Mouse (Mus musculus): Measurements from ENCODE around the gene Cmtm6. TPM values are rescaled to one million over a fixed set of nuclear protein-coding genes. Genes with fewer than 3 reads are reported as not detected.

Gene Cmtm6
- polyA plus RNA-seq, 1 experiment from 2014 or later, result 31.8 TPM

- Histone ChIP-seq H3K27ac (no peak overlapping the region), H3K36me3 (peaks cover 3% of the 10 kb centered on the region; the same call in 1 of the 2 replicates), H3K4me1 (peaks cover 18% of the 10 kb centered on the region), H3K27me3 (no peaks in the 10 kb centered on the region), H3K4me3 (no peak overlapping the region), H3K9me3 (no peaks in the 10 kb centered on the region), H3K9ac (no peak overlapping the region), H3K4me2 (replicated peaks) (no peak overlapping the region)
- WGBS, result 85% methylated on average over 2 of the region's 2 CpGs
- ATAC-seq (ENCODE audit: insufficient number of reproducible peaks, insufficient read depth, low FRiP score, low TSS enrichment), result no peak
Measured at GRCm38 (mm10) chr9:114733238-114733637, 2.3 kb downstream of the Cmtm6 start.

GRCm38 (mm10) chr9:114736442-114736841, 5.5 kb downstream of the Cmtm6 start:
- WGBS, result 49% methylated on average over 11 of the region's 11 CpGs
- H3K4me2 ChIP-seq (replicated peaks), result no peak overlapping the region
- peaks cover 7% of the 10 kb centered on the region; the same call in 1 of the 2 replicates for H3K36me3 ChIP-seq
- no peaks in the 10 kb centered on the region for H3K27me3 ChIP-seq
- no peak overlapping the region for H3K9ac ChIP-seq
- peaks cover 18% of the 10 kb centered on the region for H3K4me1 ChIP-seq
- ATAC-seq (ENCODE audit: insufficient number of reproducible peaks, insufficient read depth, low FRiP score, low TSS enrichment), result no peak; the same call in 1 of the 2 replicates
- H3K9me3 ChIP-seq, result no peaks in the 10 kb centered on the region
- no peak overlapping the region for H3K27ac ChIP-seq
- H3K4me3 ChIP-seq, result no peak overlapping the region

- Histone ChIP-seq H3K4me2 (replicated peaks) (no peak overlapping the region), H3K27me3 (no peaks in the 10 kb centered on the region), H3K9ac (no peak overlapping the region), H3K27ac (no peak overlapping the region), H3K36me3 (peaks cover 19% of the 10 kb centered on the region), H3K9me3 (no peaks in the 10 kb centered on the region), H3K4me3 (no peak overlapping the region), H3K4me1 (peaks cover 5% of the 10 kb centered on the region; the same call in 1 of the 2 replicates)
- no peak for ATAC-seq (ENCODE audit: insufficient number of reproducible peaks, insufficient read depth, low FRiP score, low TSS enrichment)
- WGBS, result 88% methylated on average over 9 of the region's 9 CpGs
Measured at GRCm38 (mm10) chr9:114740336-114740735, 9.4 kb downstream of the Cmtm6 start.

- H3K36me3 ChIP-seq, result peaks cover 35% of the 10 kb centered on the region
- H3K27me3 ChIP-seq, result no peaks in the 10 kb centered on the region
- no peak overlapping the region for H3K27ac ChIP-seq
- no peaks in the 10 kb centered on the region for H3K9me3 ChIP-seq
- H3K9ac ChIP-seq, result no peak overlapping the region
- 88% methylated on average over 2 of the region's 2 CpGs for WGBS
- no peak for ATAC-seq (ENCODE audit: insufficient number of reproducible peaks, insufficient read depth, low FRiP score, low TSS enrichment)
- no peak overlapping the region for H3K4me2 ChIP-seq (replicated peaks)
- no peak overlapping the region for H3K4me3 ChIP-seq
- no peaks in the 10 kb centered on the region for H3K4me1 ChIP-seq
Measured at GRCm38 (mm10) chr9:114742731-114743130, 11.8 kb downstream of the Cmtm6 start.

GRCm38 (mm10) chr9:114745163-114745562, 14.2 kb downstream of the Cmtm6 start:
- Histone ChIP-seq H3K4me2 (replicated peaks) (no peak overlapping the region), H3K9ac (no peak overlapping the region), H3K27me3 (no peaks in the 10 kb centered on the region), H3K4me3 (no peak overlapping the region), H3K9me3 (no peaks in the 10 kb centered on the region), H3K4me1 (no peaks in the 10 kb centered on the region), H3K27ac (no peak overlapping the region), H3K36me3 (peaks cover 39% of the 10 kb centered on the region)
- no peak for ATAC-seq (ENCODE audit: insufficient number of reproducible peaks, insufficient read depth, low FRiP score, low TSS enrichment)
- 92% methylated on average over 4 of the region's 4 CpGs for WGBS

GRCm38 (mm10) chr9:114745654-114746053, 14.7 kb downstream of the Cmtm6 start:
- Histone ChIP-seq H3K4me2 (replicated peaks) (no peak overlapping the region), H3K9me3 (no peaks in the 10 kb centered on the region), H3K4me1 (no peaks in the 10 kb centered on the region), H3K9ac (no peak overlapping the region), H3K4me3 (no peak overlapping the region), H3K27ac (no peak overlapping the region), H3K36me3 (peaks cover 35% of the 10 kb centered on the region), H3K27me3 (no peaks in the 10 kb centered on the region)
- WGBS, result 72% methylated on average over 4 of the region's 4 CpGs
- ATAC-seq (ENCODE audit: insufficient number of reproducible peaks, insufficient read depth, low FRiP score, low TSS enrichment), result no peak

- no peak overlapping the region for H3K27ac ChIP-seq
- H3K4me2 ChIP-seq (replicated peaks), result no peak overlapping the region
- no peaks in the 10 kb centered on the region for H3K4me1 ChIP-seq
- no peak overlapping the region for H3K9ac ChIP-seq
- no peaks in the 10 kb centered on the region for H3K9me3 ChIP-seq
- H3K36me3 ChIP-seq, result peaks cover 35% of the 10 kb centered on the region
- ATAC-seq (ENCODE audit: insufficient number of reproducible peaks, insufficient read depth, low FRiP score, low TSS enrichment), result no peak
- 90% methylated on average over 10 of the region's 10 CpGs for WGBS
- H3K27me3 ChIP-seq, result no peaks in the 10 kb centered on the region
- no peak overlapping the region for H3K4me3 ChIP-seq
Measured at GRCm38 (mm10) chr9:114747012-114747411, 16.1 kb downstream of the Cmtm6 start.

- 86% methylated on average over 12 of the region's 12 CpGs for WGBS
- peaks cover 35% of the 10 kb centered on the region for H3K36me3 ChIP-seq
Measured at GRCm38 (mm10) chr9:114747466-114747865, 16.6 kb downstream of the Cmtm6 start.

GRCm38 (mm10) chr9:114751582-114751981, 20.7 kb downstream of the Cmtm6 start:
- H3K27me3 ChIP-seq, result no peaks in the 10 kb centered on the region
- H3K9ac ChIP-seq, result no peak overlapping the region
- H3K27ac ChIP-seq, result no peak overlapping the region
- peaks cover 30% of the 10 kb centered on the region for H3K36me3 ChIP-seq
- ATAC-seq (ENCODE audit: insufficient number of reproducible peaks, insufficient read depth, low FRiP score, low TSS enrichment), result no peak
- no peak overlapping the region for H3K4me3 ChIP-seq
- H3K4me1 ChIP-seq, result peaks cover 6% of the 10 kb centered on the region; the same call in 1 of the 2 replicates
- no peaks in the 10 kb centered on the region for H3K9me3 ChIP-seq
- WGBS, result 83% methylated on average over 3 of the region's 3 CpGs
- no peak overlapping the region for H3K4me2 ChIP-seq (replicated peaks)

More at GRCm38 (mm10) chr9:114747466-114747865, 16.6 kb downstream of the Cmtm6 start:
- ATAC-seq (ENCODE audit: insufficient number of reproducible peaks, insufficient read depth, low FRiP score, low TSS enrichment), result no peak
- Histone ChIP-seq H3K9me3 (no peaks in the 10 kb centered on the region), H3K4me1 (no peaks in the 10 kb centered on the region), H3K9ac (no peak overlapping the region), H3K27me3 (no peaks in the 10 kb centered on the region), H3K4me3 (no peak overlapping the region), H3K27ac (no peak overlapping the region), H3K4me2 (replicated peaks) (no peak overlapping the region)

- H3K4me2 ChIP-seq (replicated peaks), result no peak overlapping the region
- H3K27me3 ChIP-seq, result no peaks in the 10 kb centered on the region
- H3K36me3 ChIP-seq, result peaks cover 31% of the 10 kb centered on the region
- 73% methylated on average over 9 of the region's 9 CpGs for WGBS
- no peak overlapping the region for H3K27ac ChIP-seq
- H3K9me3 ChIP-seq, result no peaks in the 10 kb centered on the region
- H3K9ac ChIP-seq, result peak overlapping the region; percentile 60; the same call in 1 of the 2 replicates
- H3K4me3 ChIP-seq, result no peak overlapping the region
- peaks cover 6% of the 10 kb centered on the region; the same call in 1 of the 2 replicates for H3K4me1 ChIP-seq
- no peak for ATAC-seq (ENCODE audit: insufficient number of reproducible peaks, insufficient read depth, low FRiP score, low TSS enrichment)
Measured at GRCm38 (mm10) chr9:114752311-114752710, 21.4 kb downstream of the Cmtm6 start.

GRCm38 (mm10) chr9:114752863-114753484, 22.1 kb downstream of the Cmtm6 start:
- peak; percentile 78; the same call in 1 of the 2 replicates for ATAC-seq (ENCODE audit: insufficient number of reproducible peaks, insufficient read depth, low FRiP score, low TSS enrichment)
- Histone ChIP-seq H3K9ac (peak overlapping the region; percentile 60), H3K36me3 (peaks cover 25% of the 10 kb centered on the region), H3K9me3 (no peaks in the 10 kb centered on the region), H3K4me3 (peak overlapping the region; percentile 50), H3K4me2 (replicated peaks) (peak overlapping the region; percentile 86), H3K27me3 (no peaks in the 10 kb centered on the region), H3K4me1 (peaks cover 6% of the 10 kb centered on the region; the same call in 1 of the 2 replicates), H3K27ac (peak overlapping the region; percentile 60; the same call in 1 of the 2 replicates)
- 7% methylated on average over 34 of the region's 36 CpGs for WGBS

GRCm38 (mm10) chr9:114758272-114758671, 27.4 kb downstream of the Cmtm6 start:
- no peak overlapping the region for H3K9ac ChIP-seq
- no peak overlapping the region for H3K4me3 ChIP-seq
- no peaks in the 10 kb centered on the region for H3K9me3 ChIP-seq
- no peak overlapping the region for H3K27ac ChIP-seq
- WGBS, result 85% methylated on average over 7 of the region's 7 CpGs
- H3K4me1 ChIP-seq, result peaks cover 1% of the 10 kb centered on the region; the same call in 1 of the 2 replicates
- H3K4me2 ChIP-seq (replicated peaks), result no peak overlapping the region
- H3K27me3 ChIP-seq, result no peaks in the 10 kb centered on the region
- ATAC-seq (ENCODE audit: insufficient number of reproducible peaks, insufficient read depth, low FRiP score, low TSS enrichment), result no peak
- H3K36me3 ChIP-seq, result peaks cover 44% of the 10 kb centered on the region
